Mouse (Mus musculus) heart, adult 9 months (tissue): ENCODE measurements at regions not wholly inside any gene's neighbourhood (a gene's known extent, or its start where the extent isn't known, plus 50 kb on each side); places are given as distances from the start of the nearest gene placed in this dataset.
"Not testable (repeated sequence)": the region's sequence is repeated elsewhere in the genome, so short reads cannot be mapped to it uniquely, and the experiment has no call there.

Experiments
- DNase-seq, 2 experiments: peaks; one replicate each; pipeline ENCODE4 v3.0.0; 2022; ENCODE audit warnings: low spot score in 2 of 2

DNA sequence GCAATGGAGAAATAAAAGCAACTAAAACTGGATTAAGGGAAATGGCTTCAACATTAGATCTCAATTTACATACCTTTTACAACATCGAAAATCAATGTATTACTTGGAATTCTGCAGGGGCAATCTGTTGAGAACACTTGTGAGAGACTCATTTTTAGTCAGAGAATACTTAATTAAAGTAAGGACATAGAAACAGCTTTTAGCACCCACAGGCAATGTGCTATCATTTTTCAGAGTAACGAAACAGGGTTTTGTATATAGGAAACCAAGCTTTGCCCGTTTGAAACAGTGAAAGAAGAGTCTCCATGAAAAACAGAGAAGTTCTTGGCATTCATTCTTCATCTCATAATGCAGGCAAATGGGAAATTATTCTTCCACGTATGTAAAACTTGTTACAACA, 196.4 kb downstream of the Tdrd3 start:
- DNase-seq = no peak

DNA sequence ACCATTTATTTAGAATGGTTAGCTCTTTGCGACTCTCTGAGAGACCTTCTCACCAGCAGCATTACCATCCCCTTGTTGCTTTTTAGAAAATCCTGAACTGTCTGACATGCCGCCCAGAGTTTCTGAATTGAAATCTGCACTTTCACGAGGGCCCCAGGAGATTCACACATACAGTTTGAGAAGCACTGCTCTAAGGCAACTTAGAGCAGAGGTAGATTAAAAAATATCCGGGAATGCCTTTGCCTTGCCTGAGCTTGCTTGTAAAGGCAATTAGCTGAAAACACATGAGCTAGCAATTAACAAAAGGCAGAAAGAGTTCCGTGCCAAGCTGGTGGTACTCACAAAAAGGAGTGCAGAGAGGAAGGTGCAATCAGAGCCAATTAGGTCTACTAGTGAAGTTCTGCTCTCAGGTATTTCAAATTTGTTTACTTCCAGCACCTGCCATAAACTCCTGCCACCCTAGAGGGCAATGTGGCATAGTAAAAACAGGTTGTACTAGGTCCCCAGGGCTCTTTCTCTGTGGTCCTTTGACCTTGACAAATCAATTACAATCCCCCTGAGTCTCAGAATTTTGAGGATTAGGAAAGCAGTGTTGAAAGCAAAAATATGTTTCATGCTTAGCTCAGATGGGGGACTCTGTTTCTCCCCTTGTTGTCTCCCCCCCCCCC, 203.1 kb downstream of the Tdrd3 start:
- no peak for DNase-seq

GRCm38 (mm10) chr14:87631078-87631813, 214.8 kb downstream of the Tdrd3 start:
- DNase-seq = no peak

DNA sequence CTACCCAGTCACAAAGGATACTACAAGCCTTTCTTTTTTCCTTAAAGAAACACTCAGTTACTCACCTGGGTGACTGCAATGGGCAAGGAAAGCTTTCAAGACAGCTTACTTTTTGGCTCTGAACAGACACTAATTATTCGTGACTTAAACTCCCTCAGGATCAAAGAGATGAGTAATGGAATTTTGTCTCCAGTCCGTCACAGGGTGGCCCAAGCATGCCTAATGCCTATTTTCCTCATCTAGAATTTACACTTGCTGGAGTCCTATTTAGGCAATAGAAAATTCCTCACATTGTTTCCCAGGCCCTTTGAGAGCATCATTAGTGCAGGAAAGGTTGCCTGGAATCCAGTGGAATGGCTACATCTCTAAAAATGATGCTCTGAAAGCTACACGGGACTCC, 218.2 kb downstream of the Tdrd3 start:
- no peak for DNase-seq

DNA sequence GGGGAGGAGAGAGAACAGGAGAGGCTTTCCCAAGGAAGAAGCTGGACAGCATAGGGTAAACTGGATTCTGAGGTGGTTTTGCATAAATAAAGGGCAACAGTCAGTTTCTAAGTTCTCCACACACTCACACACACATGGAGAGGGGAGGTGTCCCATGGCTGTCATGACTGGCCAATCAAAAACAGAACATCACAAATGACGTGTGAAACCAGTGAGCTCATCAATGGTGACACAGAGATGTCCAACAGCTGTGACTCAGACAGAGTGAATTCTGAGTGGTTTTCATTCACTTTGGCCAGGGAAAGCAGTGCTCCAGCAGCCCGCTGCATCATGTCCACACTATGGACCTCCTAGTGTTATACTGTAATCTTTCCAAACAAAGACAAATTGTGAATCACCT, 220.7 kb downstream of the Tdrd3 start:
- no peak for DNase-seq

DNA sequence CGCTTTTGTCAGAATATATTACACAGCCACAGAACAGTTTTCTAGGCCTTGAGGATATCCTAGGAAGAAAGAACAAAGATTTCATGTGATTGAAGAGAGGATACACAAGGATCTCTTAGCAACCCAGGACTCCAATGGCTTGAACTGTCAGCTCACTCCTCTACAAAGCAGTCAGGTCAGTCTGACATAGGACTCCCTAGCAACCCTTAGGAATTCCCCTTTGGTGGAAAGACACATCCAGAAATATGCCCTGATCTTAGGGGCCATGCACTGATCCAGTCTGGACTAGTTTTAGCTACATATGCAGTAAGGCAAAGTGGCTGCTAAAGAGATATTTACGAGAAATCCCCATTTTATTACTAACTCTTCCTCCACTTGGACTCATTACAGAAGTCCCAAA, 251.5 kb downstream of the Tdrd3 start:
- no peak for DNase-seq

DNA sequence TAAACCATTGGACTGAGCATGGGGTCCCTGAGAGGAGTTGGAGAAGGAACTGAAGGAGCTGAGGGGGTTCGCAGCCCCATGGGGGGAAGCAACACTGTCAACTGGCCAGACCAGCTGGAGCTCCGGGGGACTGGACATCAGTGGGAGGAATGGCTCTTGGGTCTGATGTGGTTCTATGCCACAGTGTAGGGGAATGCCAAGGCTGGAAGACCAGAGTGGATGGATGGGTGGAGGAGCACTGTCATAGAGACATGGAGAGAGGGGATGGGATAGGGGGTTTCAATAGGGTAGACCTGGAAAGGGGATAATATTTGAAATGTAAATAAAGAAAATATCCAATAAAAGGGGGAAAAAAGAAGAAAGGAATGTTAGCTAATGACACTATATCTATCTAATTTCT, 253.1 kb downstream of the Tdrd3 start:
- DNase-seq = no peak

- DNase-seq = no peak
Measured at GRCm38 (mm10) chr14:87680788-87681187, 264.3 kb downstream of the Tdrd3 start.

DNA sequence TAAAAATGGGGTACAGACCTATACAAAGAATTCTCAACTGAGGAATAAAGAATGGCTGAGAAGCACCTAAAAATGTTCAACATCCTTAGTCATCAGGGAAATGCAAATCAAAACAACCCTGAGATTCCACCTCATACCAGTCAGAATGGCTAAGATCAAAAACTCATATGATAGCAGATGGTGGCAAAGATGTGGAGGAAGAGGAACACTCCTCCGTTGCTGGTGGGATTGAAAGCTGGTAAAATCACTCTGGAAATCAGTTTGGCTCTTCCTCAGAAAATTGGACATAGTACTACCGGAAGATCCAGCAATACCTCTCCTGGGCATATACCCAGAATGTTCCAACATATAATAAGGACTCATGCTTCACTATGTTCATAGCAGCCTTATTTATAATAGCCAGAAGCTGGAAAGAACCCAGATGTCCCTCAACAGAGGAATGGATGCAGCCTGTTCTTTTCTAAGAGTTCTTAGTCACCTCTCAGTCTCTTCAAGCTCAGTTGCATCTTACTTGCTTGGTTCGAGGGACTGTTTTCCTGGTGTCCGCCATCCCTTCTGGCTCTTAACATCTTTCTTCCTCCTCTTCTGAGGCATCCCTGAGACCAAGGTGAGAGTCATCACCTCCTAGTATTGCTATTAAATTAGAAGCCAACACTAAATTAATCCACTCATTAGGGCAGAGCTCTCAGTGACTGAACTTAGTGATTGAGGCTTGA, 266.8 kb downstream of the Tdrd3 start:
- DNase-seq = not testable (repeated sequence)

DNA sequence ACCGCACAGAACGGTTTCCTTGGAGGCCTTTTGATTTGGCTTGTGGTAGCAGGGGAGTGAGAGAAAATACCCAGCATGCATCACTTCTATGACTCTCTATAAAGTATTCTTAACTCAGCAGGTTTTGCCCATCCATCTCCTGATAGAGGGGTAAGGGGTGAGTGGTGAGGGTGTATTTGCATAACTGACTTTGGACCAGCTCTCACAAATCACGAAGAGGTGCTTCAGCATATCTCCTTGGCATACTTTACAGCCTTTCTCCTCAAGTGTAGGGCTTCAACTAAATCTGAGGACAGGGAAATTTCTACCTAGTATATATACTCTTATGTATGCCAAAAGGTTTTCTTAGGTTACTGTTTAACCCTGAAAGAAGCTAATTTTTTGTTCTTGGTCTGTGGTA, 273.4 kb downstream of the Tdrd3 start:
- DNase-seq = no peak

DNA sequence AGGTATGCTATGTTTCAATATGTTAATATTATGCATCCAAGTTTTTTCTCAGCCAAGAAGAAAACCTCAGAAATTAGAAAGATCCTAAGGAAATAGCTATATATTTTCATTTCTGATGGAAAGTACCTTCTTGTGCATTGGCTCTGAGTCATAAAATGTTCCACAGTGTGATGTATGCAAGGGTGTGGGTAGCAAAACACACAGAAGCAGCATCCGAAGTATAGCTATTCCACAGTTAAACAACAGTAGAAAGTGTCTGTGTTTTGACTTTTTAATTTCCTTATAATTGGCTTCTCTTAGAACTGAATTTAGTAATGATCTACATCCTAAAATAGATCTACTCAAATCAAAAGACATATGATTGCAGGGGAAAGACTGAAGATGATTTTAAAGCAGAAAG, 320.0 kb downstream of the Tdrd3 start:
- no peak for DNase-seq

- no peak for DNase-seq
Measured at GRCm38 (mm10) chr14:87745524-87745923, 329.1 kb downstream of the Tdrd3 start.

GRCm38 (mm10) chr14:87746011-87746410, 329.6 kb downstream of the Tdrd3 start:
- no peak for DNase-seq

DNA sequence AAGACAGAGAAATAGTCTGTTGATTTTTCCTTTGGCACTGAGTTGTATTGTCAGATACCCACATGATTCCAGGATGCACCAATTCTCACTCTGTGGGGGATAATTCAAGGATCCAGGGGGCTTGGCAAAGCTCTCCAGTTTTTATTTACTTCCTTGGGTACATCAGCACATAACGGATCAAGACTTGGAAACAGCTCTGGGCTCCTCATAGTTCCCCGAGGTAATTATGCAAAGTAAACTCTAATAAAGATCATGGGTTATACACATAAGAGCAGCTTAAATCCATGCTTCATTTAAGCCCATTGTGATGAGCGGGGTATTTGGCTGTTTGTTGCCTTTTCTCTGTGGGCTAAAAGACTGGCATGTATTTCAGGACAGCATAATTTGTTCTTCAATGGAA, 332.6 kb downstream of the Tdrd3 start:
- DNase-seq = no peak

GRCm38 (mm10) chr14:87749762-87750161, 333.3 kb downstream of the Tdrd3 start:
- DNase-seq = no peak

DNA sequence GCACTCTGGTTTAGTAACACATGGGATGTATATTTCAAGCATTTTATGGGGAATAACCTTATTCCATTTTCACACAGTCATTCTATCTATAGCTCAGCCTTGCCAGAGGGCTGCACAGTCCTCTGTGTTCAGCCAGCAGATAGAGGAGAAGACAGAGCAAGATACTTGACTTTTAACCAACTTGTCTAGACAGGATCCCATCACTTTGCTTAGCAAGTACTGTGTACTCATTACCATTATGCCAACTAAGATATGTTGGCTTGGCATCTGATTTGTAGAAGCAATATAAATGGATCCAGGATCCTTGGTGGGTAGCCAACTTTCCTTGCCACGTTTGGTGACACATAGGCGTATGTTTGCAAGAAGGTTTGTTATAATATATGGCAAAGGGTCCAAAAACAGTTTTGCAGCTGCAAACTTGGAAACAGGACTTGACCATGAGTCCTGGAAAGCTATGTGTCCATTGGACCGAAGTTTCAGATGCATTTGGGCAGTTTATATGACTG, 334.3 kb downstream of the Tdrd3 start:
- no peak for DNase-seq

DNA sequence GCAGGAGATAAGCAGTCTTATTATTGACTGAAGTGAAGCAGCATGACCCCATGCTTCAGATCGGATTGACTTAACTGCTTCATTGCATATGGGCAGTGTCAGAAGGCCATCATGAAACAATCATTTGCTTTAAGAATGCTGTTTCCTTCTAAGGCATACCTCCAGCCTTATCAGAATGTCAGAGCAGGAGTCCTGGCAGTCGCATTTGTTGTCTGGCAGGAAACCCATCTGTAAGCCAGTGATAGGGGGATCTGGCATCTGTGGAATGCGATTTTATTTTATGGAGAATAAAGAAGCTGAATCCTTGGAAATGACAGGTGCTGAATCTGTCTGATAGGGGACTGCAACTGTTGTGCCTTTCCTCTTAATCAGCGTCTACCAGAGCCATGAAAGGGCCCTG, 338.3 kb downstream of the Tdrd3 start:
- no peak for DNase-seq

DNA sequence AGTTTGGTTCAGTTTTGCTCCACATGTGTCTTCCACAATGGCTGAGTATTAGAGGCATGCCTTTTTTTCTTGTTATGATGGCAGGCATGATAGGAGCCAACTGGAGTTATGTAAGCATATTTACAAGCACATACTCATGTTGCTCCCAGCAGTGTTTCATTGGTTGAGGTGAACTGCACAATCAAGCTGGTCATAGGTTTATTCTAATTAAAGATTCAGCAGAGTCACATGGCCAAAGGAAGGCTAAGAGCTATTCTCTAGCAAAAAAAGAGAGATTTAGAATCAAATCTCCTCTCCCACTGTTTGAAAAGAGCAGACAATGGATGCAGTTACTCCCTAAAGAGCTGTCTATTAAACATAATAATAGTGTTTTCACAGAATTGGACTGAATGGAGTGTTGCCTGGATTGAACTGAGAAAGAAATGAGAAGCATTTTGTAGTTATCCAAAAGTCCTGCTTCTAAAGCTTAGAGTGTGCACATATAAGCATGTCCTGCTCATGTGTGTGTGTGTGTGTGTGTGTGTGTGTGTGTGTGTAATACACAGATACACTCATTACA, 359.0 kb downstream of the Tdrd3 start:
- DNase-seq = no peak

GRCm38 (mm10) chr14:87799803-87800202, 383.4 kb downstream of the Tdrd3 start:
- DNase-seq = no peak

- DNase-seq = peak; percentile 4 to 6
Measured at GRCm38 (mm10) chr14:87809664-87810063, 393.2 kb downstream of the Tdrd3 start.

DNA sequence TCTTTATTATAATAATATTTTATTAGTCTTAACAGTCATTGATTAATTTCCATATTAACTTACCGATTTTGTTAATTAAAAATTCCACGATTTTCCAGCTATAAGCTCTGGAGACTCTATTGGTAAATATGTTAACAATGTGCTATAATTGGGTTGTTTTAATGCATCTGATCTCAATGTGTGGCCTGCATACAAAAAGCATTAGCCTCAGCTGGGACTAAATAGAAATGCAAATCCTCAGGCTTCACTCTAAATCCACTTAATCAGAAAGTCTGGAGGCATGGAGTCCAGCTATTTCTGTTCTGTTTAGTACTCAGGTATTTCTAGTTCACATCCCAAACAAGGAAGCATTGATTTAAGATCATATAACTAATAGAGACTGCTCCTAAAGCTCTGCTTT, 427.7 kb downstream of the Tdrd3 start:
- no peak for DNase-seq

- no peak for DNase-seq
Measured at GRCm38 (mm10) chr14:87861486-87861885, 445.0 kb downstream of the Tdrd3 start.
